Mouse (Mus musculus): ENCODE measurements around the gene 4930503B20Rik.

Gene 4930503B20Rik

DNA sequence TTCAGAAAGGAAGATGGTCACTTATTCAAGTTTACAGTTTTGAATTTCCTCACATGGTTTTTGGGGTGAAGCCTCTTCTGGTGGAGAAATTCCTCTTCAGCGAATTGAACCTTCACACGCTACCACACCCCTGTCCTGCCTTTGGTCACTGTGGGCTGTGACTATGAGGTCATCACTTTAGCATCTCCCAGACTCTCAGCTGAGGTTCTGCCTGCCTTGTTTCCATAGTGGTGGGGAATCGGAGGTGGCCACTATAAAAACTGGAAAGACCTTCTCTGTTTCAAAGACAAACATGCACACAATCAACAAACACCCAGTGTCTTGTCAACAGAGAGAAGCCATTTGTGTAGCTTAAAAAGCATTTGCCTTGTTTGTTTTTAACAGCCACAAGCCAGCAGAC is at the start of gene 4930503B20Rik:
TSS of gene 4930503B20Rik (minus strand) at position 101 of the 400 bp plus-strand sequence.
- no peak for DNase-seq (ENCODE audit: low read depth, low spot score)

DNA sequence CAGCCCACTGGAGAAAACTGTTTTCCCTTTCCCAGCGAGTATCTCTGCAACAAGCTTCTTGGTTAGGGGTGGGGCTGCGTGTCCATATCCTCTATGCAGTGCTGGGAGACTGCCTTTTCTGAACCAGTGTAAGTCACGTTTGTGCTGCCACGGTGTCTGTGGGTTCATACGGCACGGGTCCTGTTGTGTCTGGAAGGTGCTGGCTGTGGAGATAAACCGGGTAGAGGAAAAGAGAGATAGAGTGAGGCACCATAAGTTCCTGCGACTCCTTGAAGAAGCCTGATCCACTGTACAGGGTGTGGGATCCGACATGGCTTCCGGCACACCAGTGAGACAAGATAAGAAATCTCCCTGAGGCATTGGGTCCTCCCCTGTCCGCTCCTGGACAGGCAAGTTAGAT is 48.9 kb upstream of the 4930503B20Rik start:
- DNase-seq (ENCODE audit: low read depth, low spot score), result no peak

DNA sequence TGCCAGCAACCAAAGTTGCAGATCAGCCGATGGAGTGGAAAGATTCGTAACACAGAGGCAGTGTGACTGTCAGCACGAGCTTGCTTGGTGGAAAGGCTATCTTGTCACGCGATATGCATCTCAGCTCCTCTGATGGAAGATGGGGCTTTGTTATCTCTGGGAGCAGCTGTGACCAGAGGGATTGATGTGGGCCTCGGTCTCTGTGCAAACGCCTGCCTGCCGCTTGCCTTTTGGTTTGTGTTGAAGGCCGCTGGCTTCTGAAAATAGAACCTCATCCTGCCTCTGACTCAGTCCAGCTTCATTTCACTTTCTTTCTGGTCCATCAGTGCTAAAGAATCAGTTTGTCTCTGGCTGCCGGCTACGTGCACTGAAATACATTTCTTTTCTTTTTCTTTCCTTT is 47.9 kb upstream of the 4930503B20Rik start:
- DNase-seq (ENCODE audit: low read depth, low spot score), result no peak

DNA sequence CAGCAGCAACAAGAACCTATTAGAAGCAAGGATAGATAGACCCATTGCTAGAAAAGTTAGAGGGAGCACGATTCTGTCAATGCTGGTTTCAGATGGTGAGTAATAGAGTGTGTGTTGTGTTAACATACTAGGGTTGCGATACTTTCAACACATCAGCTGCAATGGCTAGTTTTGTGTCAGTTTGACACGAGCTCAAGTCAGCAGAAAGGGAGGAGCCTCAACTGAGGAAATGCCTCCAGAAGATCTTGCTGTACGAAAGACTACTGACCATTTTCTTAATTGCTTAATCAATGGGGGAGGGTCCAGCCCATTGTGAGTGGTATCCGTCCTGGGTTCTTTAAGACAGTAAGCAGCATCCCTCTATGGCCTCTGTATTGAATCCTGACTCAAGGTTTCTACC is 41.4 kb upstream of the 4930503B20Rik start:
- DNase-seq (ENCODE audit: low read depth, low spot score), result no peak

DNA sequence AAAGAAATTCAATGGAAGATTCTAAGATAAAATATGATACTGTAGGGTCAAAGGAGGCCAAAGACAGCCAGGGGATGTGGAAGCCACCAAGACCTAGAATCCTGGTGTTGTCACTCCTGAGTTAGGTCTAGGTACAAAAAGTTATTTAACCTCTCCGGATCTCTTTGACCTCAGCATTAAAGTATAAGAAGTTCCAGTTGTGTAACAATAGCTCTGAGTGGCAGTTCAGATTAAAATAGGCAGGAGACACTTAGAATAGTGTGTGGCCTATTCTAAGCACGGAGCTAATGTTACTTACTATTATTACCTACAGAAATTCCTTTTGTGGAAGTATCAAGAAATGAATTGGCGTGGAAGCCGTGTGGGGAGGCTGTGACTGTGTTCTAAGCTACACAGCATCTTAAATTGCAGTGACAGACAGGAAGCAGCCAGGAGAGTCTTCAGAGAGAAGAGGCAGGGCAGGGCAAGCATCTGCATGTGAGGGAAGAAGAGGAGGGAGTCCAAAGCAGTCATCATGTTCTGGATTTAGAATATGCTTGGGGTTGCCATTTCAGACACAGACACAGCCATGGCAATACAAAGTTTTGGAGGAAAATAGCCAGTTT is 36.1 kb upstream of the 4930503B20Rik start:
- no peak for DNase-seq (ENCODE audit: low read depth, low spot score)

DNA sequence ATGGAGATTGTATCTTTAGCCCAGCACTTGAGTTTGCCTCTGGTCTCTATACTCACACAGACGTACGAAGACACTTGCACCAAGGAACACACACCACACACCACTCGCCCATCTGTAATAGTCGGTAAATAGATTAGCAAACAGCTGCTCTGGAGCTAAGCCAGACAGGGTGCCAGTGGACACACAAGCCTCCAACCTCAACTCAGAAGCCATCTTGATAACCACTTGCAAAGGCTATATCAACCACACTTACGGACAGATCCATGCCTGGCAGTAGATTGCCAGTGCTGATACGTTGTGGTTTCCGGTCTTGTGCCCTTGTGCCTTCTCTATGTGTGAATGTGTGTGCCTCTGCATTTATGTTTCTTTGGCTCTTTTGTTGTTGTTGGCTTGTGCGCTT is 35.3 kb upstream of the 4930503B20Rik start:
- DNase-seq (ENCODE audit: low read depth, low spot score), result peak; percentile 67

DNA sequence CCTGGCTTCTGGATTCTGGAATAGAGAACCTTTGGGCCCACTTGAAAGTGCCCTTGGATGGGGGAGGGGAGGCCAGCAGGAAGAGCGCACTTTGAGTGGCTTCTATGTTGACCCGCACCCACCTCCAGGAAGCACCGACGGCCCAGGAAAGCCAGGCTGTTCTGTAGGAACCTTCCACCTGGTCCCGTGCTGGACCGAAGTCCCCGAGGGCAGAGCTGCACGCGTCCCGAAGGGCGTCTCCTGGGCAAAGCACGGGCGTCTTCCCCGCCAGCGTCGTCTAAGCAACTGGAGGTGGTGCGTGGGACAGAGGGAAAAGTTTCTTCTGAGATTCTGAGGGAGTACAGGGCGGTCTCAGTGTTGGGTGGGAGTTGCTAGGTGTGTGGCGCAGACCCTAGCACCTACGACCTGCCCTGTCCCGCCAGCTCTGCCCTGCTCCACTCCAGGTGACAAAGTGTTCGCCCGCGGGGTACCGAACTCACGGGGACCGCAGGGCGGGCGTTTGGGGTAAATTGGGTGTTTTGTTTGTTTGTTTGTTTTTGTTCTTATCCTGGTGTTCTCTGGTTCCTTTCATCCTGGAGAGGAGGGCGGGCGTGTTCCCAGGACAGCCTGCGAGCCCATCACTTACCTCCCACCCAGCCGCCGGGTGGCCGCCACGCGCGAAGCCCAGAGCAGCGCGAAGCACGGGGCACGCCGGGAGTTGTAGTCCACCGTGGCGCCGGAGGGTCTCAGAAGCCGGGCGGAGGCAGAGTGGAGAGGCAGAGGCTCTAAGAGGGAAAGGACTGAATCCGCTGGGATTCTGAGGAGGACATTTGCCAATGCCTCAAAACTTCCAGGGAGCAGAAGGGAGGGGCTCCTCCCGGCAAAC is 33.9 kb upstream of the 4930503B20Rik start, which contains the start of gene Samd13:
TSS of gene Samd13 (minus strand) at position 782 of the 865 bp plus-strand sequence.
- DNase-seq (ENCODE audit: low read depth, low spot score), result peak; percentile 21

DNA sequence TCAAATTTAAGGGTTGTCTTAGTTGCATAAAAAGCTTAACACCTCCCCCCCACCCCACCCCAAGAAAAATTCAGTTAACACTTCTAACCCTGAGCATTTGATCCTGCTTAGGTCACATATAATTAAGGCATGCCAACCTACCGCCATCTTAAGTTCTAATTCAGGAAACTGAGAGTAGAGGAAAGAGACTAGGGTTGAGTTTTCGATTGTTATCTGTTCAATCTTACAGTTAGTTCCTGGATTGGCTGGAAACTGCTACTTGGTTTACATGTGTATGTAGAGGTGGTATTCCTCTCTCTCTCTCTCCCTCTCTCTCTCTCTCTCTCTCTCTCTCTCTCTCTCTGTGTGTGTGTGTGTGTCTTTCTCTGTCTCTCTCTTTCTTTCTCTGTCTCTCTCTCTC is 32.0 kb upstream of the 4930503B20Rik start:
- peak; percentile 27 for DNase-seq (ENCODE audit: low read depth, low spot score)

DNA sequence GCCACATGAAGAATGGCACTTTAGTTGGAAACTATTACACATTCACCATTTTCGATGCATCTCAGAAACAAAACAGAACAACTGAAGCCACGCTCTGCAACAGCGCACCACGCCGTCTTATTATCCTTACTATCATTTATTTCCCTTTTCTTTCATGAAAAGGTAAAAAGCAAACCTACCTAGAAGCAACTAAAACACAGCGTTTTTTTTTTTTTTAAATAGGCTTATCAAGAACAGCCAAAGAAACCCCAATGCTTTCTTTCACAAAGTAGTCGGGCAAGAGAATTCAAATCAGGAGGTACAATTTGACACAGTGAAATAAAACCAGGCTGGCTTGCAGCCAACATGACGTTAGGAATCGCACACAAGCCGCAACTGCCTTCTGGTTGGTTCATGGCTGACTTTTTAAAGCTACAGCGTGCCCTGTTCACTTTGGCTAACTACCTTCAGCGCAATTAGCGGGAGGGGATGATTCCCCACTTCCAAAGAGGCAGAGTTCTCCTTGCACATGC is 31.1 kb upstream of the 4930503B20Rik start:
- DNase-seq (ENCODE audit: low read depth, low spot score), result peak; percentile 70

DNA sequence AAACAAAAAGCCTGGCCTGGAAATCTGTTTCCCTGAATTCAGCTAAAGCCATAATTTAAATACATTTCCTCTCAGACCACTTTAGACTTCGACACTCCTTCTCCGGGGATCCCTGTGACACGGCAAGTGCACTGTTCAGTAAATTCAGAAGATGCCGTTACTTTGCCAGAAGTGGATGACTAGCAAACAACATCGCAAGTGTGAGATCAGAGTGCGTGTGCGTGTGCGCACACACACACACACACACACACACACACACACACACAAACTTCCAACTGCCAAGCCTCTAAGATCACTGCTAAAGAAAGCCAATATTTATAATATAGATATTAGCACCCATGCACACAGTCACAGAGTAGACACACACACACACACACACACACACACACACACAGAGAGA is 30.6 kb upstream of the 4930503B20Rik start:
- DNase-seq (ENCODE audit: low read depth, low spot score), result peak; percentile 45

DNA sequence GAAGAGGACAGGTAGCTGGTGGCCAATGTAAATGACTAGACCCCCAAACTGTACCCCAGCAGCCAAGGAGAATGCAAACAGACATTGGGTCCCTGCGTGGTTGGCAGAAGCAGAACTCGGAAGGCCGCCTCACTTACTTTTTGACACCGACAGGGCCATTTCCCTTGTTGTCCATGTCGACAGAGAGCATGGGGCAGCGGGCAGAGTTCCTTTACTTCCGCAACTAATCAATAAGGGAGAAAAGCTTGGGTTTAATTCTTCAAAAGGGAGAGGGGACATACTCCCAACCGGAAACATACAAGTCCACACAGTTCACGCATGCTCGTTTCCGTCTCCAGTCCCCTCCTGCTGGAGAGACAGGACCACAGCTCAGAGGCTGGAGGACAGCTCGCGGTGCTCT is 29.5 kb upstream of the 4930503B20Rik start:
- DNase-seq (ENCODE audit: low read depth, low spot score), result no peak

DNA sequence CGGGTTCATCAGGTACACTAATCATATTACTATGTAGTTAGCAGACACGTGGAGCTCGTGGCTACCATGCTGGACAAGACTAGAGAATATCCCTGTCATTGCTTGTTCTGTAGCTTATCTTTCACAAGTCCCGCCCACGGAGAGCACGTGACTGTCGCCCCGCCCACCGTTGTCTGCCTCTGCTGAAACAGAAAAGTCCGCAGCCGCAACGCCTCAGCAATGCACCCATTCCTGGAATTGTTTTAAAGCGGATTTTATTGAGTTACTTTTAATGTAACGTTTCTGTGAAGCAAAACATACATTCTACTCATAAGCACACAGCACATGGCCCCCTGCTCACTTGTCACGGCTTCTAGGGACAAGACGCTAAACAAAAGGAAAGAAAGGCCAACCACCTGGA is 28.5 kb upstream of the 4930503B20Rik start:
- DNase-seq (ENCODE audit: low read depth, low spot score), result no peak

DNA sequence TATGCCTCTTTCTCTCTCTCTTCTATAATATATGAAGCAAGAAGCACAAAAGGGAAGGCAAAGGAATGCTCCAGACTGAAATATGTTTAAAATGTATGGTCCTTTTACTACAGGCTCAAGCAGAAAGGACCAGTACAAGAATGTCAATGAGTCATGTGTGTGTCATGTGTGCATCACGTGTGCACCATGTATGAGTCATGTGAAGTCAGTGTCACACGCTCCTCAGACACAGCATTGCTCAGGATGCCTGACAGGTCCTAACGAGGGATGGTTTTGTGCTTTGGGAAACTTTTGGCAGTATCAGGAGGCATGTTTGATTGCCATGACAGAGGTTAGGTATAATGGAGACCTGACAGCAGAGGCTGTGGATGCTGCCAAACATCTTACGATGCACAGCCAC is 25.1 kb upstream of the 4930503B20Rik start:
- DNase-seq (ENCODE audit: low read depth, low spot score), result no peak

DNA sequence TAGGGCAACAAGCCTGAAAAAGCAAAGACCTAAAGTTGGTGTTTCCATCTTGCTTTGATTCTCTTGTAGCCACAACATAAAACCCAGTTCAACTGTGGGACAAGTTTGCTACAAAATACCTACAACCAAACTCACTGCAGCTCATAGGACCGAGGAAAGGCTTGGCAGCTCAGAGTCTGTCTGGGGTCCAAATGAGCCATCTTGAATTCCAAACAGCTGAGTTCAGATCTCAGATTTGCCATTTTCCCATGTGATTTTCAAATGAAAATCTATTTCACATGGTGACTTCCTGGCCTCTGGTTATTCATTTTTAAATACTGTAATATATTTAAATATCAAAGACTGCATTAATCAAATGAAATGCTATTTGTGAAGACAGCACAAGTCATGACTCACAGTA is 24.0 kb upstream of the 4930503B20Rik start:
- no peak for DNase-seq (ENCODE audit: low read depth, low spot score)

DNA sequence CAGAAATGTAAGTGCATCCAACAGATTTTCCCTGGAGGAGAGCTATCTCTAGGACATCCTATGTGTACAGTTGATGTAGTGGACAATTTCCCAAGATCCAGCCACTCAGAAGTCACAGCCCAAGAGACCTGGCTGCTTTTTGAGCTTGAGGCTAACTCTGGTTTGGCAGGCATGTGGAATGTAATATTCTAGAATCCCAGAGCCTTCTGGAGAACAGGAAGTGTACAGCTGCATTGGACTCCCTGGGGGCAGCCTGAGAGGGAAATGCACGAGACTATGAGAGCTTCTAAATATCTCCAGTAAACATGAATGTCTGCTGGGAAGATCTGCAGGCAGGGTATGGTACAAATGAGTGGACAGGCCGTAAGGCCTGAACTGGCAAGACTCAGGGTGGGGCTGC is 20.0 kb upstream of the 4930503B20Rik start:
- no peak for DNase-seq (ENCODE audit: low read depth, low spot score)

DNA sequence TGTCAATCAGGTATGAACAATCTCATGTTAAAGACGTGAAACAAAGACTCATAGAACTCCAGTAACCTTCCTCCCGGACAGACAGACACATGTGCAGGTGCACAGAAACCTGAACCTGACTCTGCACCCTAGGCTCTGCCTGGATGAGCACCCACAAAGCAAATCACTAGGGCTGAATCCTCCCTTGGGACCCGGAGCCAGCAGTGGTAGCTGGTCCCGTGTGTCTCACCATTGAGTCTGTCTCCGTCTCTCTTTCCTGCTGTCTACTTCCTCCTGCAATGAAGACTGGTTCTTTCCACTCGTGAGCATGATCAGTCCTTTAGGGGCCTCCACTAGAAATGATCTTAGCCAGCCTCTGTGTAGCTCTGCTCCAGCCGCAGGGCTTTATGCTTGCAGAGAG is 10.8 kb upstream of the 4930503B20Rik start:
- no peak for DNase-seq (ENCODE audit: low read depth, low spot score)

DNA sequence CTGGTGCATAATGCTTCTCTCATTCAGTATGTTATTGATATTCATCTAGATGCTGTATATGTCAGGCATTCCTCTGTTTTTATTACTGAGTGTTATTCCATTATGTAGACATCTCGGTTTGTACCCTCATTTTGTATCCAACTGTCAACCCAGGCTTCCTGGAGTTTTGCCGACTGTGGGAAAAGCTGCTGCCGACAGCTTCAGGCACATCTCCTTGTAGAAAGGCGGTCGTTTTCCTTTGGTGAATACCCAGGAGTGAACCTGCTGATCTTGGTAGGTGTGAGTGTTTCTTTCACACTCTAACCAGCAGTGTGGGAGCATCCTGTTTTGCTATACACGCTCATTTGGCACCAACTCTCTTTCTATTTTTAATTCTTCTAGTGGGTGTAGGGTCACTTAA is 9.9 kb upstream of the 4930503B20Rik start:
- DNase-seq (ENCODE audit: low read depth, low spot score), result no peak

DNA sequence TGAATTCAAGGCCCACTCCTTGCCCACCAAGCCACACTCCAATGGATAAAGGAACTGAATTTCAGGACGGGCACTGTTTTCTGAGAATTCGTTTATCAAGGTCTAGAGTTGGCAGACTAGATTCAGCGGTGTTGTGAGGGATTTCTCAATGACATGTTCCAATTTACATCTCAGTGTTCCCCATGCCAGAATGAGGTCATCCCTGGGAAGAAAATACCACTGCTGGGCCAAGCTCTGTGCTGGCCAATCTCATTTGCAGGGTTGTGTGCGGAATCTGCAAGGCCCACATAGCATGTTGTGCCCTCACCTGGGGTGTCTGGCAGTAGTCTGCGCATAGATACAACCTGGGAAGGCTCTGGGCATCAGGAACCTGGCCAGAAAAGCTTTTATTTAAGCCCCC is 8.2 kb upstream of the 4930503B20Rik start:
- no peak for DNase-seq (ENCODE audit: low read depth, low spot score)

DNA sequence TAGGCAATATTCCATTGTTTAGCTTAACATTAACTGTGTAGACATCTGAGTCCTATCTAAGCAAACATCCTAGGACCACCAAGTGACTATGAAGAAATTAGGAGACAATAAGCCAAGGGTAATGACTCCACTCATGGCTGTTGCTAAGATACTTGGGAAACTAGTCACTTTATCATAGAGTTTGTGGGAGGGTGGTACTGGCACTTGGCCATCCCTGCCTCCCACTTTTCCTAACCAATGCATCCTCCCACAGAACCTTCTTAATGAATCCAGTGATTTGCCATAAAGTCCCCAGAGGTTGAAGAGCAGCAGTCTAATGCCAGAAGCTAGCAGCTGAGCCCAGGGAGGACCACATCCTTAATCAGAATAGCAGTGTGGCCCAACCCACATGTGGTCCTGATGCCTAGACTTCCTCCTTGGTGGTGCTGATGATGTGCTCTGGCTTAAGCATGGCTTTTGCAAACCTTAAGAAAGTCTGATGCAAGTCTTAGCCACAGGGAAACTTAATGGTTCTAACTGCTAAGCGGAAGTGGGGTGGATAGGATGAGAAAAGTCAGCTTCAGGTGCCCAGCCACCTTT is 7.0 kb upstream of the 4930503B20Rik start:
- no peak for DNase-seq (ENCODE audit: low read depth, low spot score)

DNA sequence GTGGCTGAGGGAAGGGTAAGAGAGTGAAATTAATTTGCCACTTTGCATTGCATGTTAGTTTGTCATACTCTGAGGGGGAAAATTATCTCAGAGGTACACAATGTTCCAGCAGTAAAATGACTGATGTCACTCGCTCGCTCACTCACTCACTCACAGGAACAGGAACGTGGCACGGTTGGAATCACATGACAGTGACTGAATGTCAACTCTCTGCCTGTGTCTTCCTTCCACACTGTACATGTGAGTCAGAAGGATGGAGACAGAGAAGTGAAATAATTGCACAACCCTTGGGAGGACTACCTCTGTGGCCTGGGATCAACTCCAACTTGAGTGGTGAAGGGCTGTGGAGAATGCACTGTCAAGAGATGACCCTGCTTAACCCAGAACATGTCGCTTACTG is 6.3 kb upstream of the 4930503B20Rik start:
- no peak for DNase-seq (ENCODE audit: low read depth, low spot score)

DNA sequence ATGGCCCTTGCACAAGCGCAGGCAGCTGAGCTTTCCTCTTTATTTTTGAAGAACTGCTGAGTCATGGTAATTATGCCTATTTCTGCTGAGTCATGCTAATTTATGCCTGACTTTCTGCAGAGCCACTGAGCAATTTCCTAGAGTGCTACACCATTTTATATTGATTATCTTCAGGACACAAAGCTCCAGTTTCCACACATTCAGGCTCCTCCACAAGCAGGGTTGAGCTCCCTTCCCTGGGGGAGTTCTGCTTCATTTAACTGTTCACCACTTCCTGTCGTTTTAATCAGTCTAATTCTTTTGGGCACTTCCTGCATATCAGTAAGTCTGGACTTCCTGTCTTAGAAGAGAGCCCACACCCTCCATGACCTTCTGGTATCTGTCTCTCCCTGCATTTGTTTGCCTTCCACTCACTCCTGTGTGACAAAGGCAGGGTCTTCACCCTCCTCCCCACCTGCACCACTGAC is 4.0 kb upstream of the 4930503B20Rik start:
- DNase-seq (ENCODE audit: low read depth, low spot score), result no peak

DNA sequence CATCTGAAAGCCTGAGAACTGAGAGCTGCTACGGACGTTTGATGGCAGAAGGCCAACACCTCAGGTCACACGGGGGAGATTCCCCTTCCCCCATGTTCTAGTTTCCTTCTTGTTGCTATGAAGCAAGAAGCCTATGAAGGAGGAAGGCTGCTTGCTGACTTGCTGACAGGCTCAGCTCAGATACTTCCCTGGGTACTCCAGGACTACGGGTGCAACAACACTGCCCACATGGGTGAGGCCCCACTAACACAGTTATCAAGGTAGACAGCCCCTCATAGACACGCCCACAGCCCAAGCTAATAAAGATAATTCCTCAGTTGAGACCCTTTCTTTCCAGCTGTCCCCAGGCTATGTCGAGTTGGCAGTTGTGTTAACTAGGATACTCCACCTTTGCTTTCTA is 2.6 kb upstream of the 4930503B20Rik start:
- DNase-seq (ENCODE audit: low read depth, low spot score), result no peak

Measured in CD4-positive helper T cell, adult 2 months (primary cell).